Mouse (Mus musculus) erythroblast, embryonic 14.5 days (primary cell): ENCODE data around the gene Pom121l2.

ENCODE experiments used
- GATA1 ChIP-seq: IDR thresholded peaks from 2 replicates; pipeline ENCODE4 v1.6.1; 2012; ENCODE audit warnings: low read length, inconsistent platforms, mixed read lengths
- TAL1 ChIP-seq: IDR thresholded peaks from 3 replicates; pipeline ENCODE4 v1.6.1; 2012; ENCODE audit warnings: low read length, inconsistent platforms, mixed read lengths

DNA sequence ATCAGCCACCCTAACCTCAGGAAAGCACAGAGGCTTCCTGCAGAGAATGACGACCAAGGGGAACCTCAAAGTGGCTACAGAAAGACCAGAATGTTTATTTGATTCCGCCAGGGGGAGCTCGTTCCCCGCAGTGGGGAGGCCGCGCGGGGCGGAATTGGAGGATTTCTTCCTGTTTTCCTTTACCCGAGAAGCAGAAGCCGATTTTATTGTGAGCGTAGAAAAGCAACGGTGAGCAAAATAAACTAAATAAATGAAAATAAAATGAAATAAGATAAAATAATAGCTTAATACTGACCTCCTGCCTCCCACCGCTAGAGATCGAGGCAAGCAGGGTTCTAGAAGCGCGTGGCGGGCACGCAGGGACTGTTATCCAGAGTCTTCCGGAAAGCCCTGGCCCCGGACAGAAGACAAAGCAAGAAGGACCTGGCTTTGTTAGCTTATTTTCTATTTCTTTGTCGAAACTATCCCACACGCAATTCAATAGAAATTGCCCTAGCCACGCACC, 6.7 kb upstream of the Pom121l2 start:
- no peak for TF ChIP-seq TAL1
- TF ChIP-seq GATA1: no peak
